In genomic region chr14:78384370-78384769, GRCm38 (mm10) we compare ENCODE assay signal across 17 mouse cellular contexts.
A peak's percentile ranks its signal among the peaks of the same experiment; 100 is the strongest.
DNase-seq lines count a peak whose midpoint lies in the region; ATAC-seq lines count a peak whose summit lies in the region.
"Had no signal": no experiment of that assay in that cellular context is flagged by ENCODE, and none has a peak within 500 bp of the region (broad histone marks: within the 10 kb centered on the region; RNA-seq: fewer than 3 reads in every experiment).

No protein-coding gene starts in this region.

- peak; percentile 45 for DNase-seq in 3T3-L1 (ENCODE audit: low read depth, low spot score)
- peak; percentile 69 for DNase-seq in CD4-positive helper T cell, adult 2 months (ENCODE audit: low read depth, low spot score)
- DNase-seq in NIH3T3 (ENCODE audit: low read depth): peak; percentile 49
- no peak for DNase-seq in heart, postnatal 14 days
- no peak for DNase-seq in layer of hippocampus, adult 9-10 months (ENCODE audit: low spot score)
- no peak for DNase-seq in layer of hippocampus, adult 11-12 months (ENCODE audit: low spot score)
- no peak for DNase-seq in natural killer cell, adult 2 months (ENCODE audit: low spot score in 2 of 2)
- DNase-seq: adrenal gland, adult 2 months; adrenal gland, postnatal 25 days; cerebellum, adult 18-20 months; cerebellum, adult 9-11 months; cerebellum, postnatal 36 days; gastrocnemius, postnatal 10 days; heart, adult 18-20 months; heart, postnatal 10 days had no signal

- ATAC-seq in megakaryocyte, adult 5-6 weeks (ENCODE audit: poor library complexity, severe bottlenecking): peak; percentile 72
- ATAC-seq: intestine, embryonic 16.5 days had no signal

- intact Hi-C loops in heart, postnatal 14 days (cut with DNase I): no loop called here

Comparison
In these comparisons a context has a peak if more than half of its experiments do, and no peak if none do; other contexts are left out.
1. DNase-seq: peak in 3T3-L1 (single experiment), CD4-positive helper T cell, adult 2 months (single experiment) and NIH3T3 (single experiment); none in heart, postnatal 14 days (0 of 2), layer of hippocampus, adult 9-10 months (single experiment), layer of hippocampus, adult 11-12 months (single experiment) and natural killer cell, adult 2 months (0 of 2).